Mouse (Mus musculus) liver, adult 2 months (tissue): ENCODE results near the gene Cdyl2. TPM values are rescaled to one million over a fixed set of nuclear protein-coding genes. Genes with fewer than 3 reads are reported as not detected.

Experiments used
- DNase-seq: peaks from one replicate; pipeline ENCODE4 v3.0.0-alpha.2; 2011; ENCODE audit warnings: low read depth, low spot score; ENCODE audit errors: extremely low read depth
- H3K27ac ChIP-seq: fragments of 200-500 bp; replicated peaks from 2 replicates; pipeline ENCODE4 v1.5.1; 2012; ENCODE audit warnings: low read depth, mild to moderate bottlenecking, control low read depth, inconsistent platforms, low read length; ENCODE audit not compliant: insufficient read depth
- H3K27me3 ChIP-seq: fragments of 200-500 bp; 2 replicates; pipeline ENCODE4 v1.6.1; 2012; ENCODE audit warnings: mild to moderate bottlenecking, moderate library complexity, low read length, inconsistent platforms; ENCODE audit not compliant: control insufficient read depth, insufficient read depth
- H3K36me3 ChIP-seq: fragments of 200-500 bp; 2 replicates; pipeline ENCODE4 v1.6.1; 2012; ENCODE audit warnings: low read length, inconsistent platforms; ENCODE audit not compliant: control insufficient read depth, insufficient read depth
- H3K4me1 ChIP-seq: fragments of 200-500 bp; 2 replicates; pipeline ENCODE4 v1.6.1; 2011; ENCODE audit warnings: low read length; ENCODE audit not compliant: control insufficient read depth, insufficient read depth
- H3K4me3 ChIP-seq: fragments of 200-500 bp; 2 replicates; pipeline ENCODE4 v1.5.1; 2011; ENCODE audit warnings: low read depth, mild to moderate bottlenecking, control low read depth, low read length, moderate library complexity; ENCODE audit not compliant: insufficient read depth
- H3K79me2 ChIP-seq: fragments of 200-500 bp; 2 replicates; pipeline ENCODE4 v1.6.1; 2012; ENCODE audit warnings: inconsistent platforms, mild to moderate bottlenecking, low read length, moderate library complexity; ENCODE audit not compliant: control insufficient read depth, insufficient read depth
- H3K9ac ChIP-seq: fragments of 200-500 bp; 2 replicates; pipeline ENCODE4 v1.6.1; 2012; ENCODE audit warnings: low read depth, mild to moderate bottlenecking, control low read depth, inconsistent platforms, low read length
- CTCF ChIP-seq: fragments of 200-500 bp; IDR thresholded peaks from 2 replicates; pipeline ENCODE4 v1.5.1; 2011; ENCODE audit warnings: low read depth, low read length, control low read depth
- POLR2A ChIP-seq: fragments of 200-500 bp; IDR thresholded peaks from 2 replicates; pipeline ENCODE4 v1.6.1; 2011; ENCODE audit warnings: low read length, control low read depth; ENCODE audit not compliant: insufficient read depth; ENCODE audit errors: extremely low read depth
- WGBS: fragments of 180-500 bp; shearing (Covaris S2); methylation state at CpG from one replicate; pipeline ENCODE4 v1.1.7; 2018; 5-methylcytosine and 5-hydroxymethylcytosine counted together
- polyA plus RNA-seq: library from polyadenylated mRNA; depleted of rRNA; stranded (reverse); fragments of >200 nt; gene quantifications from 2 replicates; pipeline ENCODE4 v1.2.3, GENCODE M21; 2012
- total RNA-seq: library from RNA; depleted of rRNA; stranded (reverse); fragments of >200 nt; gene quantifications from 2 replicates; pipeline ENCODE4 v1.2.3, GENCODE M21; 2014

The Cdyl2 gene
- total and polyA plus RNA-seq, 2 experiments = 0.81 to 1.1 TPM

GRCm38 (mm10) chr8:116636396-116636795, 96.4 kb downstream of the Cdyl2 start:
- no peak for DNase-seq
- no peaks in the 10 kb centered on the region for H3K79me2 ChIP-seq
- H3K27me3 ChIP-seq = no peaks in the 10 kb centered on the region
- WGBS = 79% methylated on average over 10 of the region's 10 CpGs
- TF ChIP-seq POLR2A = no peak
- TF ChIP-seq CTCF = no peak
- no peaks in the 10 kb centered on the region for H3K36me3 ChIP-seq
- H3K27ac ChIP-seq = no peak overlapping the region
- no peak overlapping the region for H3K4me3 ChIP-seq
- H3K9ac ChIP-seq = no peak overlapping the region
- no peaks in the 10 kb centered on the region for H3K4me1 ChIP-seq

GRCm38 (mm10) chr8:116635972-116636371, 96.8 kb downstream of the Cdyl2 start:
- Histone ChIP-seq H3K4me1 (no peaks in the 10 kb centered on the region), H3K36me3 (no peaks in the 10 kb centered on the region), H3K79me2 (no peaks in the 10 kb centered on the region), H3K4me3 (no peak overlapping the region), H3K9ac (no peak overlapping the region), H3K27me3 (no peaks in the 10 kb centered on the region), H3K27ac (no peak overlapping the region)
- no peak for TF ChIP-seq POLR2A
- TF ChIP-seq CTCF = no peak
- 91% methylated on average over 8 of the region's 8 CpGs for WGBS
- DNase-seq = no peak

- H3K27me3 ChIP-seq = no peaks in the 10 kb centered on the region
- no peaks in the 10 kb centered on the region for H3K36me3 ChIP-seq
- TF ChIP-seq POLR2A (no peak), CTCF (no peak)
- H3K79me2 ChIP-seq = no peaks in the 10 kb centered on the region
- no peak overlapping the region for H3K27ac ChIP-seq
- H3K9ac ChIP-seq = no peak overlapping the region
- peak; percentile 58 for DNase-seq
- no peak overlapping the region for H3K4me3 ChIP-seq
- WGBS = 68% methylated on average over 13 of the region's 13 CpGs
- no peaks in the 10 kb centered on the region for H3K4me1 ChIP-seq
These were observed 97.5 kb downstream of the Cdyl2 start for GRCm38 (mm10) chr8:116635261-116635660.

DNA sequence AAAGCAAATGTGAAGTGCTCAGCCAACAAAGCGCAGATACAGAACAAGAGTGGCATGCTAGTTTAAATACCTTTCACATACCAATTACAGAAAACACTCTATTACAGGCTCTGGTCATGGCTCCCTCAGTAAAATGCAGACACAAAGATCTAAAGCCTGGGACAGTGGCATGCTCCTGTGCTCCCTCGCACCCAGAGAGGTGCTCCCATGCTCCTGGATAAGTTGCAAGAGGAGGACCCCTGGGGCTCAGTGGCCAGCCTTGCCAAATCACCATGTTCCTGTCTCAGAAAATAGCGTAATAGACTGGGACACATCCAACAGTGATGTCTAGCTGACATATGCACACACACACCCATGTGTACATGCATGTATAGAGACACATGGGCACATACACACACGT, 98.4 kb downstream of the Cdyl2 start:
- TF ChIP-seq CTCF = no peak
- no peak for TF ChIP-seq POLR2A
- H3K36me3 ChIP-seq = no peaks in the 10 kb centered on the region
- DNase-seq = no peak
- no peak overlapping the region for H3K4me3 ChIP-seq
- H3K79me2 ChIP-seq = no peaks in the 10 kb centered on the region
- H3K9ac ChIP-seq = no peak overlapping the region
- H3K27ac ChIP-seq = no peak overlapping the region
- no peaks in the 10 kb centered on the region for H3K27me3 ChIP-seq
- WGBS = 97% methylated on average over 4 of the region's 4 CpGs
- H3K4me1 ChIP-seq = 0 out of 2 replicates have a peak, but pooled peaks cover 1% of the 10 kb centered on the region

GRCm38 (mm10) chr8:116633470-116634150, 99.2 kb downstream of the Cdyl2 start:
- Histone ChIP-seq H3K4me1 (peaks cover 3% of the 10 kb centered on the region; the same call in 1 of the 2 replicates), H3K27me3 (no peaks in the 10 kb centered on the region), H3K36me3 (no peaks in the 10 kb centered on the region), H3K79me2 (no peaks in the 10 kb centered on the region), H3K4me3 (no peak overlapping the region), H3K9ac (no peak overlapping the region), H3K27ac (peak overlapping the region; percentile 31; the same call in 1 of the 2 replicates)
- peak; percentile 28 for DNase-seq
- WGBS = 76% methylated on average over 10 of the region's 10 CpGs
- no peak for TF ChIP-seq POLR2A
- no peak for TF ChIP-seq CTCF

GRCm38 (mm10) chr8:116630066-116630465, 102.7 kb downstream of the Cdyl2 start:
- peaks cover 3% of the 10 kb centered on the region; the same call in 1 of the 2 replicates for H3K4me1 ChIP-seq
- no peak overlapping the region for H3K4me3 ChIP-seq
- H3K27ac ChIP-seq = no peak overlapping the region
- 47% methylated on average over 11 of the region's 11 CpGs for WGBS
- H3K9ac ChIP-seq = no peak overlapping the region
- H3K79me2 ChIP-seq = no peaks in the 10 kb centered on the region
- TF ChIP-seq CTCF = no peak
- no peak for TF ChIP-seq POLR2A
- H3K36me3 ChIP-seq = no peaks in the 10 kb centered on the region
- no peak for DNase-seq
- no peaks in the 10 kb centered on the region for H3K27me3 ChIP-seq
